Mouse (Mus musculus): ENCODE measurements around the gene Edem1. TPM values are rescaled to one million over a fixed set of nuclear protein-coding genes. Genes with fewer than 3 reads are reported as not detected.
"Not testable (repeated sequence)": the region's sequence is repeated elsewhere in the genome, so short reads cannot be mapped to it uniquely, and the experiment has no call there.

The Edem1 gene
- polyA plus RNA-seq, 1 experiment = 11.1 TPM

DNA sequence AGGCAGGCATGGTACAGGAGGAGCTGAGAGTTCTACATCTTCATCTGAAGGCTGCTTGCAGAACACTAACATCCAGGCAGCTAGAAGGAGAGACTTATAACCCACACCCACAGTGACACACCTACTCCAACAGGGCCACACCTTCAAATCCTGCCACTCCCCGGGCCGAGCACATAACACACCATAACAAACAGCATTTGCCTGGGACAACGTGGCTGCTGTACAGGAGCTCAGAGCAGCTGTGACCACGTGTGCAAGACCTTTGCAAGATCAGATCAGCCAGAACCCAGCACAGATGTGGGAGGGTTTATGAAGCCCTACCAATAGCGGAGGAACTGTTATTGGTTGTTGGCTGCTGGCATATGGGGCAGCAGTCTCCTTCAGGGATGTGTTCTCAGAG, 37.9 kb downstream of the Edem1 start:
- no peak for TF ChIP-seq MAX (IDR thresholded peaks at IDR 0.05)
- TF ChIP-seq MYOD1 (IDR thresholded peaks at IDR 0.05; ENCODE audit: control insufficient read depth, insufficient read length, low read depth) = no peak
- no peak for TF ChIP-seq CTCF (IDR thresholded peaks at IDR 0.05; ENCODE audit: control insufficient read depth, insufficient read depth, insufficient read length)
- TF ChIP-seq USF1 (IDR thresholded peaks at IDR 0.05; ENCODE audit: low read depth) = no peak
- no peak for TF ChIP-seq FOSL1 (IDR thresholded peaks at IDR 0.05; ENCODE audit: insufficient read depth, low read length, poor library complexity, severe bottlenecking)
- TF ChIP-seq MYOG (IDR thresholded peaks at IDR 0.05; ENCODE audit: control insufficient read depth, extremely low read depth, insufficient read length) = no peak
- no peak for TF ChIP-seq CEBPB (IDR thresholded peaks at IDR 0.05; ENCODE audit: low read depth)
- Histone ChIP-seq H3K79me3 (ENCODE audit: low read depth) (no peaks in the 10 kb centered on the region), H3ac (ENCODE audit: control insufficient read depth, insufficient read length, low read depth) (no peak overlapping the region), H3K36me3 (ENCODE audit: control insufficient read depth, insufficient read depth) (no peaks in the 10 kb centered on the region), H3K27me3 (ENCODE audit: control insufficient read depth, insufficient read depth, insufficient read length) (no peaks in the 10 kb centered on the region), H3K4me3 (ENCODE audit: insufficient read depth, poor library complexity, severe bottlenecking) (no peak overlapping the region), H3K79me2 (ENCODE audit: control insufficient read depth, insufficient read depth) (no peaks in the 10 kb centered on the region)

DNA sequence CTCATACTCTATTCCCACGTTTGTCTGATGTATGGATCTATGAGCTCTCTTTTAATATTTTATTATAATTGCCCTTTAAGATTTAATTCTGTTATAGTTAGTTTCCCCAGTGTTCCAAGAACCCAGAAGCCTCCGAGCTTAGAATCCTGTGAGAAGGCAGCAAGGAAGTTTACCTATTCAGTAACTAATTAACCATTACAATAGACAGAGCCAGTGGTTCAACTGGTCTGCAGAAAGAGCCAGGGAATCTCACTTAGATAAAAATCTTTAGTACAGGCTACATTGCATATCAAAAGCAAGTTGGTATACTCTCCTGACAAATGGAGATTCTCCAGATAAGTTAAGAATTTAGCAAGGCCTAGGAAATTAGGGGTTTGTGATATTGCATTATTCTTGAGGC, 40.6 kb downstream of the Edem1 start:
- H3K4me3 ChIP-seq (ENCODE audit: insufficient read depth, poor library complexity, severe bottlenecking); H3K79me3 ChIP-seq (ENCODE audit: low read depth); H3K36me3 ChIP-seq (ENCODE audit: control insufficient read depth, insufficient read depth); H3ac ChIP-seq (ENCODE audit: control insufficient read depth, insufficient read length, low read depth); H3K79me2 ChIP-seq (ENCODE audit: control insufficient read depth, insufficient read depth); H3K27me3 ChIP-seq (ENCODE audit: control insufficient read depth, insufficient read depth, insufficient read length): not testable (repeated sequence)

DNA sequence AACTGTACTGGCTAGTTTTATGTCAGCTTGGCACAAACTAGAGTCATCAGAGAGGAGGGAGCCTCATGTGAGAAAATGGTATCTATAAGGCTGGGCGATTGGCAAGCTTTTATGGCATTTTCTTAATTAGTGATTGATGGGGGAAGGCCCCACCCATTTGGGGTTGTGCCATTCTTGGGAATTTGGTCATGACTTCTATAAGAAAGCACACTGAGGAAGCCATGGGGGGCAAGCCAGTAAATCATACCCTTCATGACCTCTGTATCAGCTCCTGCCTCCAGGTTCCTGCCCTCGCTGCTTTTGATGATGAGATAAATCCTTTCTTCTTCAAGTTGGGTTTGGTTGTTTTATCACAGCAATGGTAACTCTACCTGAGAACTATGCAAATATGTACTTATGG, 42.0 kb downstream of the Edem1 start:
- TF ChIP-seq USF1 (IDR thresholded peaks at IDR 0.05; ENCODE audit: low read depth) (no peak), MYOG (IDR thresholded peaks at IDR 0.05; ENCODE audit: control insufficient read depth, extremely low read depth, insufficient read length) (no peak)
- Histone ChIP-seq H3K79me3 (ENCODE audit: low read depth) (no peaks in the 10 kb centered on the region), H3K79me2 (ENCODE audit: control insufficient read depth, insufficient read depth) (no peaks in the 10 kb centered on the region), H3K4me3 (ENCODE audit: insufficient read depth, poor library complexity, severe bottlenecking) (no peak overlapping the region), H3K27me3 (ENCODE audit: control insufficient read depth, insufficient read depth, insufficient read length) (peaks cover 4% of the 10 kb centered on the region), H3ac (ENCODE audit: control insufficient read depth, insufficient read length, low read depth) (no peak overlapping the region), H3K36me3 (ENCODE audit: control insufficient read depth, insufficient read depth) (no peaks in the 10 kb centered on the region)

DNA sequence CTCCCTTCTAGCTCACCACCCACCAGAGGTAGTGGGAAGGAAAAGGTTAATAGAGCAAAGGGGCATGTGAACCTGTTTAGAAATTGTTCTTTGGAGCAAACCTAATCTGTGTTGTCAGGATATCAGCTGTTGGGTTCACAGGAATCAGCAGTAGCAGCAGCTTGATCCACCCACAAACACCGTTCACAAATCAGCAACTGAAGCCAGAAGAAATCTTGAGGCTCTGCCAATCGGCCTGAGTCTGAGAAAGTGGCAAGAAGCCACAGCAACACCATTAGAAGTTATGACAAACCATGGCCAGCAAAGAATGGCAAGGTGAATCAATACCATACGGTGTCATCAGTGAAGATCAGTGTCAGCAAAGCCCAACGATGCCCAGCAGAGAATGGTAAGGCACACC, 42.8 kb downstream of the Edem1 start:
- H3K27me3 ChIP-seq (ENCODE audit: control insufficient read depth, insufficient read depth, insufficient read length) = peaks cover 8% of the 10 kb centered on the region
- TF ChIP-seq USF1 (IDR thresholded peaks at IDR 0.05; ENCODE audit: low read depth) = no peak
- TF ChIP-seq CTCF (IDR thresholded peaks at IDR 0.05; ENCODE audit: control insufficient read depth, insufficient read depth, insufficient read length) = no peak
- no peaks in the 10 kb centered on the region for H3K79me3 ChIP-seq (ENCODE audit: low read depth)
- no peak overlapping the region for H3ac ChIP-seq (ENCODE audit: control insufficient read depth, insufficient read length, low read depth)
- no peaks in the 10 kb centered on the region for H3K36me3 ChIP-seq (ENCODE audit: control insufficient read depth, insufficient read depth)
- no peak overlapping the region for H3K4me3 ChIP-seq (ENCODE audit: insufficient read depth, poor library complexity, severe bottlenecking)
- H3K79me2 ChIP-seq (ENCODE audit: control insufficient read depth, insufficient read depth) = no peaks in the 10 kb centered on the region

GRCm38 (mm10) chr6:108875344-108875743, 46.9 kb downstream of the Edem1 start:
- no peaks in the 10 kb centered on the region for H3K36me3 ChIP-seq (ENCODE audit: control insufficient read depth, insufficient read depth)
- TF ChIP-seq CTCF (IDR thresholded peaks at IDR 0.05; ENCODE audit: control insufficient read depth, insufficient read depth, insufficient read length) = no peak
- no peak for TF ChIP-seq MAX (IDR thresholded peaks at IDR 0.05)
- peaks cover 8% of the 10 kb centered on the region for H3K27me3 ChIP-seq (ENCODE audit: control insufficient read depth, insufficient read depth, insufficient read length)
- no peak overlapping the region for H3K4me3 ChIP-seq (ENCODE audit: insufficient read depth, poor library complexity, severe bottlenecking)
- no peaks in the 10 kb centered on the region for H3K79me3 ChIP-seq (ENCODE audit: low read depth)
- H3ac ChIP-seq (ENCODE audit: control insufficient read depth, insufficient read length, low read depth) = no peak overlapping the region
- no peaks in the 10 kb centered on the region for H3K79me2 ChIP-seq (ENCODE audit: control insufficient read depth, insufficient read depth)

GRCm38 (mm10) chr6:108876052-108876451, 47.6 kb downstream of the Edem1 start:
- H3K79me2 ChIP-seq (ENCODE audit: control insufficient read depth, insufficient read depth) = no peaks in the 10 kb centered on the region
- TF ChIP-seq MAX (IDR thresholded peaks at IDR 0.05) = no peak
- no peak for TF ChIP-seq CTCF (IDR thresholded peaks at IDR 0.05; ENCODE audit: control insufficient read depth, insufficient read depth, insufficient read length)
- no peak for TF ChIP-seq MYOG (IDR thresholded peaks at IDR 0.05; ENCODE audit: control insufficient read depth, extremely low read depth, insufficient read length)
- no peak for TF ChIP-seq FOSL1 (IDR thresholded peaks at IDR 0.05; ENCODE audit: insufficient read depth, low read length, poor library complexity, severe bottlenecking)
- TF ChIP-seq MYOD1 (IDR thresholded peaks at IDR 0.05; ENCODE audit: control insufficient read depth, insufficient read length, low read depth) = no peak
- no peak for TF ChIP-seq USF1 (IDR thresholded peaks at IDR 0.05; ENCODE audit: low read depth)
- no peak for TF ChIP-seq CEBPB (IDR thresholded peaks at IDR 0.05; ENCODE audit: low read depth)
- no peaks in the 10 kb centered on the region for H3K36me3 ChIP-seq (ENCODE audit: control insufficient read depth, insufficient read depth)
- H3K4me3 ChIP-seq (ENCODE audit: insufficient read depth, poor library complexity, severe bottlenecking) = no peak overlapping the region
- peaks cover 8% of the 10 kb centered on the region for H3K27me3 ChIP-seq (ENCODE audit: control insufficient read depth, insufficient read depth, insufficient read length)
- H3K79me3 ChIP-seq (ENCODE audit: low read depth) = no peaks in the 10 kb centered on the region
- H3ac ChIP-seq (ENCODE audit: control insufficient read depth, insufficient read length, low read depth) = no peak overlapping the region

- Histone ChIP-seq H3K36me3 (ENCODE audit: control insufficient read depth, insufficient read depth) (no peaks in the 10 kb centered on the region), H3ac (ENCODE audit: control insufficient read depth, insufficient read length, low read depth) (no peak overlapping the region), H3K79me3 (ENCODE audit: low read depth) (no peaks in the 10 kb centered on the region), H3K79me2 (ENCODE audit: control insufficient read depth, insufficient read depth) (no peaks in the 10 kb centered on the region), H3K4me3 (ENCODE audit: insufficient read depth, poor library complexity, severe bottlenecking) (no peak overlapping the region), H3K27me3 (ENCODE audit: control insufficient read depth, insufficient read depth, insufficient read length) (peaks cover 8% of the 10 kb centered on the region)
- no peak for TF ChIP-seq CEBPB (IDR thresholded peaks at IDR 0.05; ENCODE audit: low read depth)
- no peak for TF ChIP-seq USF1 (IDR thresholded peaks at IDR 0.05; ENCODE audit: low read depth)
- no peak for TF ChIP-seq MAX (IDR thresholded peaks at IDR 0.05)
These were observed 48.0 kb downstream of the Edem1 start for GRCm38 (mm10) chr6:108876486-108876885.
